In genomic region chr15:11742346-11742729, GRCm38 (mm10) we compare ENCODE assay signal across 11 mouse cellular contexts.
DNase-seq lines count a peak whose midpoint lies in the region; ATAC-seq and TF ChIP-seq lines count a peak whose summit lies in the region.
"Had no signal": no experiment of that assay in that cellular context is flagged by ENCODE, and none has a peak within 500 bp of the region (broad histone marks: within the 10 kb centered on the region; RNA-seq: fewer than 3 reads in every experiment).

No protein-coding gene starts in this region.

- 13% methylated on average over 6 of the region's 6 CpGs for WGBS in heart, embryonic 11.5 days (ENCODE audit: insufficient replicate concordance)
- 13% methylated on average over 6 of the region's 6 CpGs for WGBS in embryonic facial prominence, embryonic 12.5 days
- 30% methylated on average over 6 of the region's 6 CpGs for WGBS in hindbrain, embryonic 12.5 days
- WGBS in midbrain, embryonic 11.5 days = 21% methylated on average over 6 of the region's 6 CpGs

- no peak for DNase-seq in heart, adult 9 months (ENCODE audit: low spot score in 2 of 2)
- peak; percentile 86 for DNase-seq in midbrain, embryonic 11.5 days (ENCODE audit: low spot score, missing footprints)
- DNase-seq in thymus, postnatal 36 days = no peak
- DNase-seq in left cerebral cortex, adult 2 months (ENCODE audit: extremely low spot score in 1 of 2, low spot score in 2 of 2) = no peak
- DNase-seq: kidney, postnatal 36 days; right cerebral cortex, postnatal 14 days had no signal

- 0 out of 2 replicates have a peak overlapping the region, but pooled peaks have one; percentile 24 for H3K27ac ChIP-seq in heart, embryonic 11.5 days (ENCODE audit: low read depth, low read length)
- H3K27ac ChIP-seq in embryonic facial prominence, embryonic 12.5 days = no peak overlapping the region
- H3K27ac ChIP-seq in hindbrain, embryonic 12.5 days = no peak overlapping the region
- no peak overlapping the region for H3K27ac ChIP-seq in midbrain, embryonic 11.5 days (ENCODE audit: low read depth, low read length)
- H3K27ac ChIP-seq in left cerebral cortex, adult 2 months = no peak overlapping the region
- H3K27ac ChIP-seq: liver, embryonic 14.5 days had no signal

- peak overlapping the region; percentile 60 for H3K4me2 ChIP-seq in heart, embryonic 11.5 days
- peak overlapping the region; percentile 28; the same call in 1 of the 2 replicates for H3K4me2 ChIP-seq in embryonic facial prominence, embryonic 12.5 days (replicated peaks)
- peak overlapping the region; percentile 38 for H3K4me2 ChIP-seq in hindbrain, embryonic 12.5 days (replicated peaks)
- H3K4me2 ChIP-seq in midbrain, embryonic 11.5 days = peak overlapping the region; percentile 6; the same call in 1 of the 2 replicates

- intact Hi-C loops in left cerebral cortex, adult 2 months (cut with DNase I) = loop anchor here (10.0 kb wide), 1 partner anchor 342 kb away; no protein-coding TSS in a partner anchor

- ATAC-seq in heart, embryonic 11.5 days (replicated peaks; ENCODE audit: insufficient number of reproducible peaks, low FRiP score, low TSS enrichment) = peak; percentile 73
- no peak for ATAC-seq in embryonic facial prominence, embryonic 12.5 days (ENCODE audit: insufficient number of reproducible peaks, insufficient read depth, low FRiP score, low TSS enrichment)
- ATAC-seq in hindbrain, embryonic 12.5 days (ENCODE audit: low FRiP score) = peak; percentile 74; the same call in 1 of the 2 replicates
- ATAC-seq in midbrain, embryonic 11.5 days (ENCODE audit: low FRiP score) = peak; percentile 62; the same call in 1 of the 2 replicates
- ATAC-seq in monocyte, adult 5-6 weeks (replicated peaks; ENCODE audit: insufficient number of reproducible peaks, low FRiP score, low TSS enrichment, poor library complexity, severe bottlenecking) = no peak

- no peak overlapping the region for H3K9ac ChIP-seq in heart, embryonic 11.5 days (ENCODE audit: low read depth, low read length)
- no peak overlapping the region for H3K9ac ChIP-seq in embryonic facial prominence, embryonic 12.5 days
- H3K9ac ChIP-seq in hindbrain, embryonic 12.5 days = 0 out of 2 replicates have a peak overlapping the region, but pooled peaks have one; percentile 2
- H3K9ac ChIP-seq in midbrain, embryonic 11.5 days (ENCODE audit: low read length) = no peak overlapping the region
- H3K9ac ChIP-seq: liver, embryonic 14.5 days had no signal

- peak overlapping the region; percentile 23 for H3K4me3 ChIP-seq in heart, embryonic 11.5 days (ENCODE audit: low read depth, low read length)
- no peak overlapping the region for H3K4me3 ChIP-seq in embryonic facial prominence, embryonic 12.5 days
- H3K4me3 ChIP-seq in hindbrain, embryonic 12.5 days = no peak overlapping the region
- no peak overlapping the region for H3K4me3 ChIP-seq in midbrain, embryonic 11.5 days (ENCODE audit: low read depth, low read length)
- H3K4me3 ChIP-seq in left cerebral cortex, adult 2 months = no peak overlapping the region

- no peaks in the 10 kb centered on the region for H3K9me3 ChIP-seq in heart, embryonic 11.5 days (replicated peaks; ENCODE audit: control insufficient read depth, low read length)
- H3K9me3 ChIP-seq in embryonic facial prominence, embryonic 12.5 days = no peaks in the 10 kb centered on the region
- no peaks in the 10 kb centered on the region for H3K9me3 ChIP-seq in hindbrain, embryonic 12.5 days (replicated peaks)
- no peaks in the 10 kb centered on the region for H3K9me3 ChIP-seq in midbrain, embryonic 11.5 days (ENCODE audit: control insufficient read depth, low read length)

- no peaks in the 10 kb centered on the region for H3K27me3 ChIP-seq in heart, embryonic 11.5 days (ENCODE audit: control insufficient read depth, insufficient read depth, low read length)
- H3K27me3 ChIP-seq in embryonic facial prominence, embryonic 12.5 days = 0 out of 2 replicates have a peak, but pooled peaks cover 4% of the 10 kb centered on the region
- no peaks in the 10 kb centered on the region for H3K27me3 ChIP-seq in hindbrain, embryonic 12.5 days
- no peaks in the 10 kb centered on the region for H3K27me3 ChIP-seq in midbrain, embryonic 11.5 days (ENCODE audit: control insufficient read depth, insufficient read depth, low read length)

- peaks cover 23% of the 10 kb centered on the region for H3K4me1 ChIP-seq in heart, embryonic 11.5 days (ENCODE audit: control insufficient read depth, insufficient read depth, low read length)
- H3K4me1 ChIP-seq in embryonic facial prominence, embryonic 12.5 days = peaks cover 10% of the 10 kb centered on the region
- H3K4me1 ChIP-seq in hindbrain, embryonic 12.5 days = peaks cover 9% of the 10 kb centered on the region
- 0 out of 2 replicates have a peak, but pooled peaks cover 5% of the 10 kb centered on the region for H3K4me1 ChIP-seq in midbrain, embryonic 11.5 days (ENCODE audit: control insufficient read depth, insufficient read depth, low read length)

- no peak for TF ChIP-seq CTCF in left cerebral cortex, adult 2 months (IDR thresholded peaks at IDR 0.05)

- no peaks in the 10 kb centered on the region for H3K36me3 ChIP-seq in heart, embryonic 11.5 days (ENCODE audit: control insufficient read depth, insufficient read depth, low read length)
- no peaks in the 10 kb centered on the region for H3K36me3 ChIP-seq in embryonic facial prominence, embryonic 12.5 days
- H3K36me3 ChIP-seq in hindbrain, embryonic 12.5 days = no peaks in the 10 kb centered on the region
- H3K36me3 ChIP-seq in midbrain, embryonic 11.5 days (ENCODE audit: control insufficient read depth, insufficient read depth, low read length) = no peaks in the 10 kb centered on the region

Comparison
In these comparisons a context has a peak if more than half of its experiments do, and no peak if none do; other contexts are left out.
1. ATAC-seq: peak in heart, embryonic 11.5 days (single experiment), hindbrain, embryonic 12.5 days (single experiment) and midbrain, embryonic 11.5 days (single experiment); none in embryonic facial prominence, embryonic 12.5 days (single experiment) and monocyte, adult 5-6 weeks (single experiment).
2. H3K4me2 ChIP-seq: peak in every context shown above with its lines; median percentile 60 in heart, embryonic 11.5 days; 38 in hindbrain, embryonic 12.5 days; 28 in embryonic facial prominence, embryonic 12.5 days; 6 in midbrain, embryonic 11.5 days.